22 mouse cellular contexts compared by ENCODE assay signal in genomic region chr4:148731586-148731985, GRCm38 (mm10).
"Had no signal": no experiment of that assay in that cellular context is flagged by ENCODE, and none has a peak within 500 bp of the region (broad histone marks: within the 10 kb centered on the region; RNA-seq: fewer than 3 reads in every experiment).

No protein-coding gene starts in this region.

- H3K27me3 ChIP-seq: midbrain, embryonic 15.5 days had no signal

- H3K4me1 ChIP-seq: intestine, embryonic 15.5 days; liver, embryonic 15.5 days; midbrain, embryonic 12.5 days; midbrain, embryonic 15.5 days had no signal

- H3K4me2 ChIP-seq: intestine, embryonic 15.5 days; kidney, embryonic 15.5 days; limb, embryonic 12.5 days; limb, embryonic 15.5 days; liver, embryonic 11.5 days; liver, embryonic 15.5 days; midbrain, embryonic 12.5 days; midbrain, embryonic 15.5 days; neural tube, embryonic 12.5 days; neural tube, embryonic 15.5 days; stomach, embryonic 15.5 days had no signal

- H3K9ac ChIP-seq: intestine, embryonic 15.5 days; kidney, embryonic 15.5 days; limb, embryonic 12.5 days; limb, embryonic 15.5 days; liver, embryonic 15.5 days; midbrain, embryonic 12.5 days; midbrain, embryonic 15.5 days; neural tube, embryonic 12.5 days; neural tube, embryonic 15.5 days; stomach, embryonic 15.5 days had no signal

- ATAC-seq: intestine, embryonic 15.5 days; midbrain, embryonic 15.5 days had no signal

- H3K4me3 ChIP-seq: intestine, embryonic 15.5 days; kidney, embryonic 15.5 days; limb, embryonic 12.5 days; limb, embryonic 15.5 days; liver, embryonic 15.5 days; midbrain, embryonic 12.5 days; midbrain, embryonic 15.5 days; neural tube, embryonic 12.5 days; neural tube, embryonic 15.5 days; stomach, embryonic 15.5 days had no signal

- DNase-seq: kidney, adult 8-10 months; kidney, postnatal 14 days; kidney, postnatal 4 days; left cerebral cortex, postnatal 4 days; lung, adult 2 months; right cerebral cortex, adult 18-20 months; right cerebral cortex, postnatal 14 days; right cerebral cortex, postnatal 4 days; spleen, adult 18-20 months; thymus, adult 18-20 months; thymus, postnatal 36 days had no signal

- H3K36me3 ChIP-seq: intestine, embryonic 15.5 days; kidney, embryonic 15.5 days; limb, embryonic 12.5 days; limb, embryonic 15.5 days; liver, embryonic 15.5 days; midbrain, embryonic 12.5 days; midbrain, embryonic 15.5 days; neural tube, embryonic 12.5 days; neural tube, embryonic 15.5 days; stomach, embryonic 15.5 days had no signal

- H3K27ac ChIP-seq: intestine, embryonic 15.5 days; kidney, embryonic 15.5 days; limb, embryonic 12.5 days; limb, embryonic 15.5 days; liver, embryonic 15.5 days; midbrain, embryonic 12.5 days; midbrain, embryonic 15.5 days; neural tube, embryonic 12.5 days; neural tube, embryonic 15.5 days; stomach, embryonic 15.5 days had no signal

- H3K9me3 ChIP-seq: intestine, embryonic 15.5 days; kidney, embryonic 15.5 days; limb, embryonic 12.5 days; limb, embryonic 15.5 days; liver, embryonic 15.5 days; midbrain, embryonic 12.5 days; midbrain, embryonic 15.5 days; neural tube, embryonic 12.5 days; neural tube, embryonic 15.5 days; stomach, embryonic 15.5 days had no signal
